Mouse (Mus musculus) neural tube, embryonic 13.5 days (tissue): ENCODE data around the gene Adora2a. TPM values are rescaled to one million over a fixed set of nuclear protein-coding genes. Genes with fewer than 3 reads are reported as not detected.
A peak's percentile ranks its signal among the peaks of the same experiment; 100 is the strongest.
"Not testable (repeated sequence)": the region's sequence is repeated elsewhere in the genome, so short reads cannot be mapped to it uniquely, and the experiment has no call there.

Experiments
- ATAC-seq: fragments of 200-750 bp; cut with Nextera tagmentation; 2 replicates; pipeline ENCODE4 v1.8.0; 2017; ENCODE audit warnings: low read depth, mild to moderate bottlenecking, moderate TSS enrichment, moderate library complexity
- H3K27ac ChIP-seq: fragments of 300-500 bp; sonication (generic); replicated peaks from 2 replicates; pipeline ENCODE4 v1.5.1; 2015; ENCODE audit warnings: moderate library complexity, mild to moderate bottlenecking, inconsistent platforms
- H3K27me3 ChIP-seq: fragments of 300-500 bp; sonication (generic); 2 replicates; pipeline ENCODE4 v1.6.1; 2015; ENCODE audit warnings: mild to moderate bottlenecking, inconsistent platforms
- H3K36me3 ChIP-seq: fragments of 300-500 bp; sonication (generic); 2 replicates; pipeline ENCODE4 v1.6.1; 2015; ENCODE audit warnings: mild to moderate bottlenecking, inconsistent platforms
- H3K4me1 ChIP-seq: fragments of 300-500 bp; sonication (generic); replicated peaks from 2 replicates; pipeline ENCODE4 v1.6.1; 2015; ENCODE audit warnings: inconsistent platforms
- H3K4me2 ChIP-seq: fragments of 300-500 bp; sonication (generic); 2 replicates; pipeline ENCODE4 v1.6.1; 2015; ENCODE audit warnings: inconsistent platforms, mild to moderate bottlenecking, moderate library complexity
- H3K4me3 ChIP-seq: fragments of 300-500 bp; sonication (generic); 2 replicates; pipeline ENCODE4 v1.5.1; 2015; ENCODE audit warnings: mild to moderate bottlenecking, inconsistent platforms
- H3K9ac ChIP-seq: fragments of 300-500 bp; sonication (generic); 2 replicates; pipeline ENCODE4 v1.6.1; 2015; ENCODE audit warnings: moderate library complexity, mild to moderate bottlenecking, inconsistent platforms
- H3K9me3 ChIP-seq: fragments of 300-500 bp; sonication (generic); 2 replicates; pipeline ENCODE4 v1.6.1; 2016; ENCODE audit warnings: inconsistent platforms
- WGBS: fragments of 180-500 bp; shearing (Covaris S2); methylation state at CpG from one replicate; pipeline ENCODE4 v1.1.7; 2015; 5-methylcytosine and 5-hydroxymethylcytosine counted together
- polyA plus RNA-seq: library from polyadenylated mRNA; unstranded; fragments of >200 nt; fragmentation: Nextera tagmentation; extraction: Ambion mirVana; gene quantifications from 2 replicates; pipeline ENCODE4 v1.2.1, GENCODE M21; 2015

The Adora2a gene
- polyA plus RNA-seq, 1 experiment from 2014 or later = 4.4 TPM

- no peak for ATAC-seq
- no peak overlapping the region for H3K9ac ChIP-seq
- WGBS = 85% methylated on average over 4 of the region's 4 CpGs
- no peaks in the 10 kb centered on the region for H3K9me3 ChIP-seq
- no peak overlapping the region for H3K4me2 ChIP-seq
- no peaks in the 10 kb centered on the region for H3K27me3 ChIP-seq
- no peak overlapping the region for H3K4me3 ChIP-seq
- no peaks in the 10 kb centered on the region for H3K4me1 ChIP-seq
- H3K27ac ChIP-seq = no peak overlapping the region
- H3K36me3 ChIP-seq = no peaks in the 10 kb centered on the region
Measured at GRCm38 (mm10) chr10:75355341-75355740, 38.7 kb downstream of the Adora2a start.

- not testable (repeated sequence) for H3K36me3 ChIP-seq, H3K27me3 ChIP-seq, H3K4me2 ChIP-seq, H3K9ac ChIP-seq, H3K4me3 ChIP-seq, H3K9me3 ChIP-seq
- H3K27ac ChIP-seq = peak overlapping the region; percentile 65
- 11% methylated on average over 1 of the region's 1 CpGs for WGBS
- peak; percentile 86 for ATAC-seq
- H3K4me1 ChIP-seq = peaks cover 21% of the 10 kb centered on the region
Measured at GRCm38 (mm10) chr10:75364214-75364690, 47.6 kb downstream of the Adora2a start.

GRCm38 (mm10) chr10:75364796-75365195 is 48.1 kb downstream of the Adora2a start:
- no peak overlapping the region for H3K4me3 ChIP-seq
- H3K27ac ChIP-seq = peak overlapping the region; percentile 52; the same call in 1 of the 2 replicates
- H3K27me3 ChIP-seq = no peaks in the 10 kb centered on the region
- no peaks in the 10 kb centered on the region for H3K36me3 ChIP-seq
- ATAC-seq = no peak
- no peaks in the 10 kb centered on the region for H3K9me3 ChIP-seq
- WGBS = 74% methylated on average over 9 of the region's 9 CpGs
- H3K4me1 ChIP-seq = peaks cover 21% of the 10 kb centered on the region
- no peak overlapping the region for H3K4me2 ChIP-seq
- H3K9ac ChIP-seq = no peak overlapping the region

GRCm38 (mm10) chr10:75365231-75365633 is 48.6 kb downstream of the Adora2a start:
- no peak overlapping the region for H3K4me2 ChIP-seq
- no peaks in the 10 kb centered on the region for H3K27me3 ChIP-seq
- H3K27ac ChIP-seq = no peak overlapping the region
- H3K9ac ChIP-seq = no peak overlapping the region
- H3K36me3 ChIP-seq = no peaks in the 10 kb centered on the region
- no peak overlapping the region for H3K4me3 ChIP-seq
- no peaks in the 10 kb centered on the region for H3K9me3 ChIP-seq
- ATAC-seq = no peak
- WGBS = 58% methylated on average over 6 of the region's 6 CpGs
- H3K4me1 ChIP-seq = peaks cover 21% of the 10 kb centered on the region

GRCm38 (mm10) chr10:75373655-75374351 is 57.1 kb downstream of the Adora2a start:
- not testable (repeated sequence) for H3K4me1 ChIP-seq, H3K27ac ChIP-seq, H3K9me3 ChIP-seq, H3K36me3 ChIP-seq, H3K9ac ChIP-seq, H3K27me3 ChIP-seq, H3K4me2 ChIP-seq, H3K4me3 ChIP-seq
- peak; percentile 67; the same call in 1 of the 2 replicates for ATAC-seq
- 70% methylated on average over 15 of the region's 19 CpGs for WGBS

GRCm38 (mm10) chr10:75378688-75379087 is 62.0 kb downstream of the Adora2a start:
- Histone ChIP-seq H3K36me3 (no peaks in the 10 kb centered on the region), H3K4me1 (no peaks in the 10 kb centered on the region), H3K9me3 (no peaks in the 10 kb centered on the region), H3K4me2 (no peak overlapping the region), H3K27me3 (no peaks in the 10 kb centered on the region), H3K27ac (no peak overlapping the region), H3K4me3 (no peak overlapping the region), H3K9ac (no peak overlapping the region)
- ATAC-seq = no peak
- WGBS = 79% methylated on average over 10 of the region's 10 CpGs

Other genes starting within 250 kb of the Adora2a start
- gene Specc1l, start 104.8 kb upstream of the Adora2a start, polyA plus RNA-seq = 28.3 and 33.6 TPM in 2 replicates
- gene Upb1, start 84.2 kb downstream of the Adora2a start, polyA plus RNA-seq = not detected in 2 replicates
- gene Snrpd3, start 200.7 kb downstream of the Adora2a start, polyA plus RNA-seq = 145 and 151 TPM in 2 replicates
- gene Gucd1, start 201.1 kb downstream of the Adora2a start, polyA plus RNA-seq = 18.8 and 19.6 TPM in 2 replicates
- 22.2 and 24.0 TPM in 2 replicates for gene Lrrc75b, start 243.5 kb downstream of the Adora2a start, polyA plus RNA-seq
- 0.40 and 1.6 TPM in 2 replicates for gene Ggt1, start 244.7 kb downstream of the Adora2a start, polyA plus RNA-seq